In the genomic region with DNA sequence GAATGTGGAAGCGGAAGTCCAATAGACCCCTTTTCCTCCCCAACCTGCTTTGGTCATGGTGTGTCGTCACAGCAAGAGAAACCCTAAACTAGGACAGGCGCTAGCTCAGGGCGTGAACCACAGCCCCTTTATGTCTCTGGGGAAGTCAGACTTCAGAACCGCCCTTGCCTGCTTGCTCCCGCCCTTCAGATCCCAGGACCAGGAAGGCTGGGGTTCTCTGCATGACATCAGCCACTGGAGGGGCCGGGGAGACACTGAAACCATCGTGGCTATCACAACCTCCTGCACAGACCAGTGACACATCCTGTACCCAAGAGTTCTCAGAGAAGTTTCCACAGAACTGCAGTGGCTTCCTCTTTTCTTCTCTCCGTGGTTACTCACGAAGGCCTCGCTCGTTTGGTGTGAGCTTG, we compare ENCODE assay signal across 9 mouse cellular contexts. TPM values are rescaled to one million over a fixed set of nuclear protein-coding genes. Genes with fewer than 3 reads are reported as not detected.
DNase-seq lines count a peak whose midpoint lies in the region; ATAC-seq lines count a peak whose summit lies in the region.
"Had no signal": no experiment of that assay in that cellular context is flagged by ENCODE, and none has a peak within 500 bp of the region (broad histone marks: within the 10 kb centered on the region; RNA-seq: fewer than 3 reads in every experiment).

No protein-coding gene starts in this region.

- no peak for ATAC-seq in heart, embryonic 12.5 days (ENCODE audit: insufficient number of reproducible peaks, low FRiP score)
- ATAC-seq in heart, embryonic 15.5 days (replicated peaks; ENCODE audit: insufficient number of reproducible peaks, insufficient read depth, low FRiP score, low read depth) = no peak; the same call in 1 of the 2 replicates
- ATAC-seq in midbrain, embryonic 15.5 days (replicated peaks) = no peak

- 71% methylated on average over 12 of the region's 12 CpGs for WGBS in heart, embryonic 12.5 days
- WGBS in heart, embryonic 15.5 days = 72% methylated on average over 12 of the region's 12 CpGs
- WGBS in midbrain, embryonic 15.5 days = 83% methylated on average over 12 of the region's 12 CpGs

- H3K27ac ChIP-seq in heart, embryonic 12.5 days (ENCODE audit: poor library complexity, severe bottlenecking) = no peak overlapping the region
- H3K27ac ChIP-seq in heart, embryonic 15.5 days = peak overlapping the region; percentile 34; the same call in 1 of the 2 replicates
- no peak overlapping the region for H3K27ac ChIP-seq in midbrain, embryonic 15.5 days
- H3K27ac ChIP-seq: heart, embryonic 13.5 days had no signal

- H3K4me3 ChIP-seq in heart, embryonic 12.5 days = no peak overlapping the region
- no peak overlapping the region for H3K4me3 ChIP-seq in heart, embryonic 15.5 days
- no peak overlapping the region for H3K4me3 ChIP-seq in midbrain, embryonic 15.5 days
- H3K4me3 ChIP-seq: heart, embryonic 13.5 days had no signal

- no peak overlapping the region for H3K9ac ChIP-seq in heart, embryonic 12.5 days
- H3K9ac ChIP-seq in heart, embryonic 15.5 days = no peak overlapping the region
- H3K9ac ChIP-seq in midbrain, embryonic 15.5 days = no peak overlapping the region
- H3K9ac ChIP-seq: heart, embryonic 13.5 days had no signal

- peak; percentile 31 to 77 for DNase-seq in heart, adult 18-20 months
- DNase-seq in lung, postnatal 14 days = peak; percentile 49
- peak; percentile 15 for DNase-seq in telencephalon, adult 2 months (ENCODE audit: low read depth, low spot score)
- DNase-seq in layer of hippocampus, adult 8-10 months (ENCODE audit: low spot score in 2 of 2) = no peak
- DNase-seq in embryo, embryonic 10 days (ENCODE audit: low spot score) = no peak

- no peaks in the 10 kb centered on the region for H3K9me3 ChIP-seq in heart, embryonic 12.5 days (replicated peaks)
- no peaks in the 10 kb centered on the region for H3K9me3 ChIP-seq in heart, embryonic 15.5 days (replicated peaks)
- no peaks in the 10 kb centered on the region for H3K9me3 ChIP-seq in midbrain, embryonic 15.5 days
- H3K9me3 ChIP-seq: heart, embryonic 13.5 days had no signal

- H3K27me3 ChIP-seq in heart, embryonic 12.5 days (replicated peaks) = no peaks in the 10 kb centered on the region
- no peaks in the 10 kb centered on the region for H3K27me3 ChIP-seq in heart, embryonic 15.5 days
- H3K27me3 ChIP-seq in midbrain, embryonic 15.5 days (replicated peaks) = no peaks in the 10 kb centered on the region
- H3K27me3 ChIP-seq: heart, embryonic 13.5 days had no signal

- H3K4me2 ChIP-seq in heart, embryonic 12.5 days = no peak overlapping the region
- H3K4me2 ChIP-seq in heart, embryonic 15.5 days = no peak overlapping the region
- H3K4me2 ChIP-seq in midbrain, embryonic 15.5 days = no peak overlapping the region
- H3K4me2 ChIP-seq: heart, embryonic 13.5 days had no signal

- no peaks in the 10 kb centered on the region for H3K36me3 ChIP-seq in heart, embryonic 12.5 days
- no peaks in the 10 kb centered on the region for H3K36me3 ChIP-seq in heart, embryonic 15.5 days
- H3K36me3 ChIP-seq in midbrain, embryonic 15.5 days (replicated peaks) = no peaks in the 10 kb centered on the region
- H3K36me3 ChIP-seq: heart, embryonic 13.5 days had no signal

- H3K4me1 ChIP-seq in heart, embryonic 12.5 days (replicated peaks) = peaks cover 11% of the 10 kb centered on the region
- peaks cover 3% of the 10 kb centered on the region; the same call in 1 of the 2 replicates for H3K4me1 ChIP-seq in heart, embryonic 15.5 days (replicated peaks)
- H3K4me1 ChIP-seq in midbrain, embryonic 15.5 days = no peaks in the 10 kb centered on the region

RNA-seq across cellular contexts. Expression of a gene that starts 16.2 kb away (rescaled TPM):
- total RNA-seq in heart, adult 18-20 months (2021) = 10 to 100 TPM; 36.6 to 42.0 TPM
- polyA plus RNA-seq in heart, embryonic 12.5 days (2016; fragmentation: Nextera tagmentation; extraction: Ambion mirVana) = 6.0 and 8.5 TPM in 2 replicates
- 11.7 and 21.5 TPM in 2 replicates for polyA plus RNA-seq in heart, embryonic 15.5 days (2015; fragmentation: Nextera tagmentation; extraction: Ambion mirVana)
- 10.5 and 12.1 TPM in 2 replicates for polyA plus RNA-seq in midbrain, embryonic 15.5 days (2015; fragmentation: Nextera tagmentation; extraction: Ambion mirVana)
- 10 to 100 TPM in 2 of 4 experiments, 1 to 10 TPM in 2; 7.1 to 29.2 (median 16.0) TPM for total RNA-seq in layer of hippocampus, adult 8-10 months (2022)

RNA-seq across cellular contexts. Expression of a gene that starts 34.9 kb away (rescaled TPM):
- total RNA-seq in heart, adult 18-20 months (2021) = 10 to 100 TPM; 43.9 to 44.2 TPM
- 34.4 and 38.7 TPM in 2 replicates for polyA plus RNA-seq in heart, embryonic 12.5 days (2016; fragmentation: Nextera tagmentation; extraction: Ambion mirVana)
- 28.0 and 32.2 TPM in 2 replicates for polyA plus RNA-seq in heart, embryonic 15.5 days (2015; fragmentation: Nextera tagmentation; extraction: Ambion mirVana)
- polyA plus RNA-seq in midbrain, embryonic 15.5 days (2015; fragmentation: Nextera tagmentation; extraction: Ambion mirVana) = 76.4 and 77.3 TPM in 2 replicates
- 100 to 1,000 TPM; 187 to 202 (median 195) TPM for total RNA-seq in layer of hippocampus, adult 8-10 months (2022)

RNA-seq across cellular contexts. Expression of a gene that starts 56.8 kb away (rescaled TPM):
- 10 to 100 TPM; 43.8 to 49.8 TPM for total RNA-seq in heart, adult 18-20 months (2021)
- 77.7 and 81.4 TPM in 2 replicates for polyA plus RNA-seq in heart, embryonic 12.5 days (2016; fragmentation: Nextera tagmentation; extraction: Ambion mirVana)
- polyA plus RNA-seq in heart, embryonic 15.5 days (2015; fragmentation: Nextera tagmentation; extraction: Ambion mirVana) = 66.7 and 71.3 TPM in 2 replicates
- 52.6 and 55.0 TPM in 2 replicates for polyA plus RNA-seq in midbrain, embryonic 15.5 days (2015; fragmentation: Nextera tagmentation; extraction: Ambion mirVana)
- 10 to 100 TPM; 45.6 to 52.7 (median 50.1) TPM for total RNA-seq in layer of hippocampus, adult 8-10 months (2022)

RNA-seq across cellular contexts. Expression of a gene that starts 58.7 kb away (rescaled TPM):
- total RNA-seq in heart, adult 18-20 months (2021) = 10 to 100 TPM; 30.9 to 31.8 TPM
- 17.3 and 18.6 TPM in 2 replicates for polyA plus RNA-seq in heart, embryonic 12.5 days (2016; fragmentation: Nextera tagmentation; extraction: Ambion mirVana)
- 9.7 and 11.1 TPM in 2 replicates for polyA plus RNA-seq in heart, embryonic 15.5 days (2015; fragmentation: Nextera tagmentation; extraction: Ambion mirVana)
- polyA plus RNA-seq in midbrain, embryonic 15.5 days (2015; fragmentation: Nextera tagmentation; extraction: Ambion mirVana) = 13.2 and 15.0 TPM in 2 replicates
- 10 to 100 TPM; 21.2 to 28.9 (median 23.2) TPM for total RNA-seq in layer of hippocampus, adult 8-10 months (2022)

Comparison
In these comparisons a context has a peak if more than half of its experiments do, and no peak if none do; other contexts are left out.
1. DNase-seq: peak in heart, adult 18-20 months (2 of 2), lung, postnatal 14 days (single experiment) and telencephalon, adult 2 months (single experiment); none in layer of hippocampus, adult 8-10 months (0 of 2) and embryo, embryonic 10 days (single experiment).